Mouse (Mus musculus): ENCODE results near the gene Pign. TPM values are rescaled to one million over a fixed set of nuclear protein-coding genes. Genes with fewer than 3 reads are reported as not detected.
A peak's percentile ranks its signal among the peaks of the same experiment; 100 is the strongest.

Gene Pign
- polyA plus RNA-seq (2016; fragmentation: Nextera tagmentation; extraction: Ambion mirVana) = 15.1 and 15.5 TPM in 2 replicates

DNA sequence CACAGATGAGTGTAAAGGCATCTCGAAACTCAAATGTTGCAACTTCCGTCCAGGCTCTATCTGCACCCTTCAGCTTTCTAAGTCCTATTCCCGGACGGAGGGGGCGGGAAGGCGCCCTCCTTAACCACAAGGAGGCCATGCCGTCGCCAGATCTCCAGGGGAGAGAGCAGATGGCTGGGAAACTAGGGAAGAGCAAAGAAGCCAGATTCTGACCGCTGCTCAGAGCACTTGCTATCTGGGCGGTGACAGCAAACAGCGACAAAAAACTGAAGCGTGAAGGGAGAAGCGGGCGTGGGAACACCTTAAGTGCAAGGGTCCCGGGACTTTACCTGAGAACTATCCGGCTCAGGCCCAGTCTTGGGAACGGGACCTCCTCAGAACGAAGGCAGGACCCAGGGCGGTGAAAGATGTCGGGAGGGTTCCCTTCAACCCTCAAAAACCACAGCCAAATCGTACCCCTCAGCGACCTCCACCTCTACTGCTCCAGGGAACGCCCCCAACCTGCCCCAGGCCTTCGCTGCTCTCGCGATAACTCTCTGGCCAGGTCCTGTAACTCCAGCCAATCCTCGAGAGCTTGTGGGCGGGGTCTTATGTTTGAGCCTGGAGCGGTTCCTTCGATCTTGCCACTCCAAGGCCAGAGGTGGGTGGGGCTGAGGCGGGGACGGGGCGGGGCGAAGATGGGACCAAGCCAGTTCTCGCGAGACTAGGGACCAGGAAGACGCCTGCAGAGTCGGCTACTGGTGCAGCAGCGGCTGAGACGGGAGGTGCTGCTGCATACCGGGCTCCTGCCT, at the start of gene Pign, which contains the start of gene Relch:
Gene Pign (minus strand): TSS at position 507 of the 791 bp plus-strand sequence.
Gene Relch (plus strand): TSS at position 691 of the 791 bp plus-strand sequence.
- no peaks in the 10 kb centered on the region for H3K36me3 ChIP-seq
- no peaks in the 10 kb centered on the region for H3K27me3 ChIP-seq
- under 1% methylated on average over 41 of the region's 41 CpGs for WGBS
- peak within 1 kb of the TSS; percentile 86 for H3K27ac ChIP-seq (replicated peaks)
- H3K9me3 ChIP-seq = no peaks in the 10 kb centered on the region
- peak; percentile 99 for ATAC-seq (ENCODE audit: low FRiP score, low read depth)
- H3K4me3 ChIP-seq = peak within 1 kb of the TSS; percentile 87
- H3K4me2 ChIP-seq (replicated peaks) = peak within 1 kb of the TSS; percentile 84
- H3K4me1 ChIP-seq = peaks cover 19% of the 10 kb centered on the region
- peak within 1 kb of the TSS; percentile 85 for H3K9ac ChIP-seq (replicated peaks)

DNA sequence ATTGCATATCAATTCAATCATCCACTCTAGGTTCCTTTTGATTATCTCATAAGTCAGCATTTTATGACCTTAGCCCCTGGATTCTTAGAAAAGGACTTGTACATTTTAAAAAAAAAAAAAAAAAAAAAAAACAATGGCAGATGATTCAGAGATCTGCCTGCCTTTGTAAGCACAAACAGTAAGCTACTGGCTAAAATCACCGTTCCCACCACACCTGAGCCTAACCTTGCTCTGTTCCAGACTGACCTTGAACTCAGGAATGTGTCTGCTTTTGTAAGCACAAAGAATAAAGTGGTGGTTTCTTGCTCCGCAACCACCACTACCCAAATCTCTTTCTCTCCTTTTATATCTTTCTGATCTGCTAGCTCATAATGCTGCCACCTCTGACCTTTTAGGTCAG, 49.3 kb upstream of the Pign start:
- Histone ChIP-seq H3K36me3 (peaks cover 15% of the 10 kb centered on the region; the same call in 1 of the 2 replicates), H3K27me3 (no peaks in the 10 kb centered on the region), H3K9me3 (no peaks in the 10 kb centered on the region), H3K9ac (replicated peaks) (no peak overlapping the region), H3K4me3 (no peak overlapping the region), H3K27ac (replicated peaks) (no peak overlapping the region), H3K4me2 (replicated peaks) (no peak overlapping the region), H3K4me1 (no peaks in the 10 kb centered on the region)
- ATAC-seq (ENCODE audit: low FRiP score, low read depth) = no peak
- 98% methylated on average over 2 of the region's 2 CpGs for WGBS

DNA sequence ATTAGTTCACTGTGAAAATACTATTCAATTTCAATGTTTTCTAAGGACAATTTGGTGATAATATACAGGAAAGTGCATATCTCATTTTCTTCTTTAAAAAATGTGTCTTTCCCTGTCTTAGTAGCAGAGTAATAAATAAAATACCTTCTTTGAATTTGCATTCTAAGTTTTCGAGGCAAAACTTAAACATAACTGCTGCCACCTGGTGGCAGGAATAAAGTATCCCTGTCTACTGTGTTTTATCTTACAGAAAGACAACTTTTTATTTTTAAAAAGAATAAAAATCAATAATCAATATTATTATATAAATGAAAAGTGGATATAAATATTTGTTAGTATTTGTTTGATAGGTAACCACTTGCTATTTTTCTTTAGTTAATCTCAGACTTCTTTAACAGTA, 47.8 kb upstream of the Pign start:
- Histone ChIP-seq H3K4me1 (no peaks in the 10 kb centered on the region), H3K9me3 (no peaks in the 10 kb centered on the region), H3K27me3 (no peaks in the 10 kb centered on the region), H3K36me3 (peaks cover 21% of the 10 kb centered on the region), H3K9ac (replicated peaks) (no peak overlapping the region), H3K4me2 (replicated peaks) (no peak overlapping the region), H3K27ac (replicated peaks) (no peak overlapping the region), H3K4me3 (no peak overlapping the region)
- WGBS = 45% methylated on average over 1 of the region's 1 CpGs
- no peak for ATAC-seq (ENCODE audit: low FRiP score, low read depth)

DNA sequence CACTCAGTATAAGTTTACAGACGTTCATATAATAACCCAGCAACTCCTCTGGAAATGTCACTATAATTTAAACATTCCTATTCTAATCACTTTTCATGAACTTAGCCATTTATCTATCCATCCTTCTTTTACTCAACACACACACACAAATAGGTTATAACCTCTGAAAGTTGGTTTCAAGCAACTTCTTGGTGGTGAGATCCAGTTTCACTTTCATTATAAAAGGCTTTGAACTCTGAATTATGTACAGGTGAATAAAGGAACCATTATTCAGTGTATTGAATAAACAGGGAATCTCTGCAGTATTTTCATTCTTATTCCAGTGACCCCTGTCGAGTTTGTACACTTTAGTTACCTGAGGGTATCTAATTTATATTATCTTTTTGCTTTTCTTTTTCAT, 45.9 kb upstream of the Pign start:
- Histone ChIP-seq H3K4me1 (no peaks in the 10 kb centered on the region), H3K27me3 (no peaks in the 10 kb centered on the region), H3K4me3 (no peak overlapping the region), H3K9me3 (no peaks in the 10 kb centered on the region), H3K4me2 (replicated peaks) (no peak overlapping the region), H3K9ac (replicated peaks) (no peak overlapping the region), H3K36me3 (peaks cover 14% of the 10 kb centered on the region), H3K27ac (replicated peaks) (no peak overlapping the region)
- 78% methylated on average over 2 of the region's 2 CpGs for WGBS
- no peak for ATAC-seq (ENCODE audit: low FRiP score, low read depth)

DNA sequence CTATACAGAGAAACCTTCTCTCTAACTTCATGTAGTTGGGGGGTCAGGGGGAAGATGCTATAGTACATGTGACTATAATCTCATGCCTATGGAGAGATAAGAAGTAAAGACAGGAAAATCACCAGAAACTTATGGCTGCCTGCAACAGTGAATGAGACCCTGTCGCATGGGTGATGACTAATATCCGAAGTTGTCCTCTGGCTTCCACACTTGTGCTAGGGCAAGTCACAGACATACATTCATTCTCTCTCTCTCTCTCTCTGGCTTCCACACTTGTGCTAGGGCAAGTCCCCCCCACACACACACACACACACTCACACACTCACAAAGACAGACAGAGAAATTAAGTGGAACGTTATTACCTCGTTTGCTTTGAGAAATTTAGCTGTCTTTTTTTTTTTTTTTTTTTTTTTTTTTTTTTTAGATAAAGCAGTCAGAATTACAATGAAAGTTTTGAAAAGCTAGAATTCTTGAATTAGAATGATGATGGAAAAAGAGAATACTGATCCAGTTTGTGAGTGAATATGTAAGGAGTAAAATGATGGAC, 37.6 kb upstream of the Pign start:
- ATAC-seq (ENCODE audit: low FRiP score, low read depth) = no peak

DNA sequence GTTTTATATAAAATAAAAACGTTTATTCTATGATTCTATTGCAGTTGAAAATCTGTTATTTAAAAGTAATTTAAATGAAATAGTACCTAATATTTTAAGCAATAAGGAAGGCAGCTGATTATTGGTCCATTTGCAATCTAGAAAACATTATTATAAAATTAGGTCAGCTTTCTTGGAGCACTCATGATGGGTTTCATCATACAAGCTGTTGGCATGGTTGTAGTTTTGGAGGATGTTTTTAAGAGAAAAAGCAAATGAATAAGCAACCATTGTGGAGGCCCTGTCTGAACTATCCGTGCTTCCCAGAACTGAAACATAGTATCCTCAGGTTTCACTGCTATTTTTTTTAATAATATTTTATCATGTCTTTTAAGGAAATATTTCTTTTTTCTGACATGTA, 32.1 kb upstream of the Pign start:
- H3K27me3 ChIP-seq = no peaks in the 10 kb centered on the region
- peaks cover 7% of the 10 kb centered on the region; the same call in 1 of the 2 replicates for H3K36me3 ChIP-seq
- WGBS = 84% methylated on average over 2 of the region's 2 CpGs
- H3K9ac ChIP-seq (replicated peaks) = no peak overlapping the region
- ATAC-seq (ENCODE audit: low FRiP score, low read depth) = no peak
- H3K4me2 ChIP-seq (replicated peaks) = no peak overlapping the region
- no peaks in the 10 kb centered on the region for H3K4me1 ChIP-seq
- no peak overlapping the region for H3K27ac ChIP-seq (replicated peaks)
- H3K9me3 ChIP-seq = no peaks in the 10 kb centered on the region
- H3K4me3 ChIP-seq = no peak overlapping the region

More for the DNA sequence above, 37.6 kb upstream of the Pign start:
- H3K27me3 ChIP-seq = no peaks in the 10 kb centered on the region
- H3K9ac ChIP-seq (replicated peaks) = no peak overlapping the region
- no peaks in the 10 kb centered on the region for H3K4me1 ChIP-seq
- H3K4me3 ChIP-seq = no peak overlapping the region
- H3K9me3 ChIP-seq = no peaks in the 10 kb centered on the region
- no peak overlapping the region for H3K4me2 ChIP-seq (replicated peaks)
- no peak overlapping the region for H3K27ac ChIP-seq (replicated peaks)
- WGBS = 95% methylated on average over 4 of the region's 4 CpGs
- H3K36me3 ChIP-seq = peaks cover 4% of the 10 kb centered on the region; the same call in 1 of the 2 replicates

DNA sequence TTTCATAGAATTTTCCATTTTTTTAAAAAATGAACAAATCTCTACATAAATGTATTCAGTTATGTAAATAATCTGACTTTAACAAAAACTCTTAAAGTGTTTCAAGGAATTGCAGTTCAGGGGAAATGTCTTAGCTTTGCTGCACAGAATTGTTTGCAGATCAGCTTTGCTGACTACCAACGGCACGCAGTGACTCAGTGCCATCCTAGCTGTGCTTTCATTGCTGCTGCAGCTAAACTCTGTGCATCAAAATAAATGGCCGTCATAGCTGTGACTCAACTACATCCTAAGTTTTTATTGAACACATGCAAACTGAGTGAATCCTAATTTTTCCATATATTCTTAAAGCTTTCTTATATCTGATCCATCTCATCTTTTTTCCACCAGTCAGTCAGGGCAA, 22.0 kb upstream of the Pign start:
- Histone ChIP-seq H3K4me2 (replicated peaks) (no peak overlapping the region), H3K4me1 (no peaks in the 10 kb centered on the region), H3K4me3 (no peak overlapping the region), H3K9ac (replicated peaks) (no peak overlapping the region), H3K27me3 (no peaks in the 10 kb centered on the region), H3K36me3 (0 out of 2 replicates have a peak, but pooled peaks cover 8% of the 10 kb centered on the region), H3K27ac (replicated peaks) (no peak overlapping the region), H3K9me3 (no peaks in the 10 kb centered on the region)
- 73% methylated on average over 3 of the region's 3 CpGs for WGBS
- ATAC-seq (ENCODE audit: low FRiP score, low read depth) = no peak

DNA sequence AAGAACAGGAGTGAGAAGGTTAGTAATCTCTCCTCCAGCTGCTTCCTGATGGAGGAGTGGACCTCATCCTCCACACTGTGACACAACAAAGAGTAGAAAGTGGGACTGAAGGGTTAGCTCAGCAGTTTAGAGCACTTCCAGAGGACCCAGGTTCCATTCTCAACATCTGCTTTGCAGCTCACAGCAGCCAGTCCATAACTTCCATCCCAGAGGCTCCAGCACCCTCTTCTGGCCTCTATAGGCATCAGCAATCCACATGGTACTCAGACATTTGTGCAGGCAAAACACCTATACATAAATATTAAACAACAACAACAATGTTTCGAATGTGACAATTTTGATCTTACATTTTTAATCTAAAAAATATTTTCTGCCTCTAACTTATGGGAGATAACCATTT, 17.1 kb upstream of the Pign start:
- Histone ChIP-seq H3K36me3 (0 out of 2 replicates have a peak, but pooled peaks cover 8% of the 10 kb centered on the region), H3K4me2 (replicated peaks) (no peak overlapping the region), H3K27ac (replicated peaks) (no peak overlapping the region)

DNA sequence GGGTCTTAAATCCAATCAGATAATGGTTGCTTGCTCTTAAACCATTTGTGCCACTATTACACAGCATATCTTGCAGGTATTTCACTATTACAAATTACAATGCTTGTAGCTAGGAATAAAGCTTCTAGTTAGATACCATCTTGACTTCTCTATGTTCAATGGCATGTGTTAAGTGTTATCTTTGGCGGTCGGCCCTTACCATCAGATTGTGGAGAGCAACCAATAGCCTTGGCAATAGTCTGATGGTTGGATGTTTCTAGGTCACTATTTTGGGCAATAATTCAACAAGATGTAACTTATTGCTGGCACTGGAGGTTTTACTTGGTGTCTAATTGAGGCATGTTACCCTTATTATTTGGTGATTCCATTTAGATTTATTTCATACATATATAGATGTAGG, 11.3 kb upstream of the Pign start:
- Histone ChIP-seq H3K4me2 (replicated peaks) (no peak overlapping the region), H3K9ac (replicated peaks) (no peak overlapping the region), H3K36me3 (no peaks in the 10 kb centered on the region), H3K4me3 (no peak overlapping the region), H3K27ac (replicated peaks) (no peak overlapping the region), H3K27me3 (no peaks in the 10 kb centered on the region), H3K4me1 (no peaks in the 10 kb centered on the region), H3K9me3 (no peaks in the 10 kb centered on the region)
- 92% methylated on average over 2 of the region's 2 CpGs for WGBS
- ATAC-seq (ENCODE audit: low FRiP score, low read depth) = no peak

More for the DNA sequence above, 17.1 kb upstream of the Pign start:
- H3K9ac ChIP-seq (replicated peaks) = no peak overlapping the region
- no peak; the same call in 1 of the 2 replicates for ATAC-seq (ENCODE audit: low FRiP score, low read depth)
- H3K4me3 ChIP-seq = no peak overlapping the region
- H3K4me1 ChIP-seq = no peaks in the 10 kb centered on the region
- no peaks in the 10 kb centered on the region for H3K9me3 ChIP-seq
- 91% methylated on average over 1 of the region's 1 CpGs for WGBS
- H3K27me3 ChIP-seq = no peaks in the 10 kb centered on the region

DNA sequence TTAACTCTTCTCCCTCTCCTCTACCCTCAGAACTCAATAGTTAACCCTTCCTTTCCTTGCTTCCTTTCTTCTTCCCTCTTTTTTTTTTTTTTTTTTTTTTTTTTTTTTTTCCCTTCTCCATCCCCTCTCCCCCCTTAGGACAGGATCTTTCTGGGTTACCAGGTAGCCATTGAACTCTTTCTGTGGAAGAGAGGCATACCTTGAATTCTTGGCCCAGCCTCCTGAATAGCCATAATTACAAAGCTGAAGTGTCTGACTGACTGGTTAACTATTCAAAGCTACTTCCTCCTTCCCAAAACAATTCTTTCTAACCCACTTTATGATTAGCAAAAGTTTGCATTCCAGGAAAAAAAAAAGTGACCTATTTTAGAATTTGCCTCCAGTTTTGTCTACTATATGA, 6.2 kb upstream of the Pign start:
- Histone ChIP-seq H3K9ac (replicated peaks) (no peak overlapping the region), H3K4me1 (peaks cover 16% of the 10 kb centered on the region), H3K9me3 (no peaks in the 10 kb centered on the region), H3K4me3 (no peak overlapping the region), H3K27ac (replicated peaks) (no peak overlapping the region), H3K27me3 (no peaks in the 10 kb centered on the region), H3K36me3 (no peaks in the 10 kb centered on the region), H3K4me2 (replicated peaks) (no peak overlapping the region)
- no peak for ATAC-seq (ENCODE audit: low FRiP score, low read depth)

DNA sequence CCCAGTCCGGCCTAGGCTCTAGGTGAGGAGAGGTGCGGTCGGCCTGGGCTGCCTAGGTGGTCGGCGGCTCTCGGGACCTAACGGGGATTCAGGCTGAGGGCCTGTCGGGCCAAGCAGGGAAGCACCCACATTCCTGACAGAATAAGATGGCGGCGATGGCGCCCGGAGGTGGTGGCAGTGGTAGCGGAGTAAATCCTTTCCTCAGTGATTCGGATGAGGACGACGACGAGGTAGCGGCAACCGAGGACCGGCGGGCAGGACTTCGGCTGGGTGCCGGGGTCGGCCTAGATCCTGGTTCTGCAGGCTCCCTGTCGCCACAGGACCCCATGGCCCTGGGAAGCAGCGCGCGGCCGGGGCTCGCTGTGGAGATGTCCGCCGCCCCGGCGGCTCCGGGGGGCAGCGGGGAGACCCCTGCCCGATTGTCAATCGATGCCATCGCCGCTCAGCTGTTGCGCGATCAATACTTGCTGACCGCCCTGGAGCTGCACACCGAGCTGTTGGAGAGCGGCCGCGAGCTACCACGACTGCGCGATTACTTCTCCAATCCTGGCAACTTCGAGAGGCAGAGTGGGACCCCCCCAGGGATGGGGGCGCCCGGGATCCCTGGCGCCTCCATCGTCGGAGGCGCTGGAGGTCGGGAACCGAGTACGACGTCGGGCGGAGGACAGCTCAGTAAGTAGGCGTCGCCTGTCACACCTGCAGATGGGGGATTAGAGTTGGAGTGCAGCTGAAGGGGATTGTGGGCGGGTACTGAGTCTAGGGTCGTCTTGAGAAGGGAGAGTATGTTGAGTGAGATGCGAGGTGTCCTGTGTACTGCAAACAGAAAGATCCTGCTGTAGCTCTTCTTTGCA, 710 bp upstream of the Pign start:
- H3K36me3 ChIP-seq = no peaks in the 10 kb centered on the region
- peak overlapping the region; percentile 86 for H3K27ac ChIP-seq (replicated peaks)
- peak overlapping the region; percentile 84 for H3K4me2 ChIP-seq (replicated peaks)
- H3K27me3 ChIP-seq = no peaks in the 10 kb centered on the region
- WGBS = under 1% methylated on average over 67 of the region's 68 CpGs
- H3K4me1 ChIP-seq = peaks cover 19% of the 10 kb centered on the region
- H3K4me3 ChIP-seq = peak overlapping the region; percentile 87
- peak; percentile 5; the same call in 1 of the 2 replicates for ATAC-seq (ENCODE audit: low FRiP score, low read depth)
- no peaks in the 10 kb centered on the region for H3K9me3 ChIP-seq
- peak overlapping the region; percentile 85 for H3K9ac ChIP-seq (replicated peaks)

DNA sequence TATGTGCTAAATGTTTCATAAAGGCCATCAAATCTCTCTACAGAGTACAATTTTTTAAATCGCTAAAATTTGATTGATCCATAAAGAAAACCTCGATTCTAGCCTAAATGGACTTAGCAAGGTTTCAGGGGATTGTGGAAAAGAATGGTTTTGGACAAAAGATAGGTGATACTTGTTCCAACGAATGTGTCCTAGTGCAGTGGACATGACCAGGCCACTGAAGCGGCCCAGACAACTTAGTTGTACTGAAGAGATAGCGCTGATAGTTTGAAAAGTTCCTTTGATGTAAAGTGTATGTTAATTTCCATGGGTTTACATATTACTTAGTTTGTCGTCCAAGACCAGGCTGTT, 682 bp downstream of the Pign start:
- H3K4me3 ChIP-seq = peak overlapping the region; percentile 87
- H3K9me3 ChIP-seq = no peaks in the 10 kb centered on the region
- no peaks in the 10 kb centered on the region for H3K27me3 ChIP-seq
- no peak for ATAC-seq (ENCODE audit: low FRiP score, low read depth)
- peak overlapping the region; percentile 71 for H3K9ac ChIP-seq (replicated peaks)
- H3K4me1 ChIP-seq = peaks cover 19% of the 10 kb centered on the region
- no peaks in the 10 kb centered on the region for H3K36me3 ChIP-seq
- WGBS = 10% methylated on average over 6 of the region's 6 CpGs
- H3K27ac ChIP-seq (replicated peaks) = no peak overlapping the region
- H3K4me2 ChIP-seq (replicated peaks) = peak overlapping the region; percentile 84
